Mouse (Mus musculus) common myeloid progenitor, adult 5-6 weeks (primary cell): ENCODE data around the gene Slc45a3. TPM values are rescaled to one million over a fixed set of nuclear protein-coding genes. Genes with fewer than 3 reads are reported as not detected.

Source experiments
- ATAC-seq: replicated peaks from 2 replicates; pipeline ENCODE4 v1.8.0; 2016; ENCODE audit warnings: low read depth, mild to moderate bottlenecking, moderate TSS enrichment, inconsistent platforms; ENCODE audit not compliant: poor library complexity, severe bottlenecking
- total RNA-seq: library from RNA; stranded (forward); fragments of 200-1000, 187-1606 nt; gene quantifications from 2 replicates; pipeline ENCODE4 v1.2.3, GENCODE M21; 2017

Slc45a3 gene
- total RNA-seq, result 9.8 and 10.6 TPM in 2 replicates

GRCm38 (mm10) chr1:131962606-131963084 lies at the start of gene Slc45a3:
TSS of gene Slc45a3 (plus strand) at chr1:131962967.
- peak; percentile 24 for ATAC-seq

DNA sequence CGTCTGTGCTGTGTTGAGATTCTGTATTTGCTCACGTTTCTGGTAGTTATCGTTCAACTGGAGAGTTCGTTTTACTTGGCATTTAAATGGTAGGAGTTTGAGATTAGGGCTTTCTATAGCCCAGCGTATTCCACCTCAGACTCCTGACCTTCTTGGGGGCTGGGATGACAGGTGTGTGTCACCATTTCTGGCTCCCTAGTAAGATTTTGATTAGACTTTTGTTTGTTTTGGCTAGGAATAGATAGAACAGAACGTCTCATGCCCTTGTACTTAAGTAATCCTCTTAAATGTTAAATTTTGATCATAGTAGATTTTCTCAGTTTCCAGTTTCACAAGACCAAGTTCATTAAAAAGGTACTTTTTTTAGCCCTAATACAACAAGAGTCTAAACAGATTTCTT lies 45.1 kb upstream of the Slc45a3 start:
- ATAC-seq, result no peak

- no peak for ATAC-seq
Measured at GRCm38 (mm10) chr1:131919052-131919451, 43.7 kb upstream of the Slc45a3 start.

DNA sequence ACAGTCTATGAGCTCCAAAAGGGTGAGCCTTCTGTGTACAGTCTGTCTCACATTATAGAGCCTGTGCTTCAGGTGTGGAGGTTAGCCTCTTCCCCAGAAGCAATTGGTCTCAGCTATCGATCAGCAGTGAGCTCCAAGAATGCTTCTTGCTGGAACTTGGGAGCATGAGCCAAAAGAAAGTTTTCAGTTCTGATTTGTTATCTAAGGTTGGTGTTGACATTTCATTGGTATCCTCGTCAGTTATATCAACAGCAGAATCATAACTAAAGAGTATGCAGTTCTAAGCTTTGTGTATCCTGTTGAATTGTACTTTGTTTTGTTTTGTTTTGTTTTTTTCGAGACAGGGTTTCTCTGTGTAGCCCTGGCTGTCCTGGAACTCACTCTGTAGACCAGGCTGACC lies 40.7 kb upstream of the Slc45a3 start:
- ATAC-seq, result no peak

DNA sequence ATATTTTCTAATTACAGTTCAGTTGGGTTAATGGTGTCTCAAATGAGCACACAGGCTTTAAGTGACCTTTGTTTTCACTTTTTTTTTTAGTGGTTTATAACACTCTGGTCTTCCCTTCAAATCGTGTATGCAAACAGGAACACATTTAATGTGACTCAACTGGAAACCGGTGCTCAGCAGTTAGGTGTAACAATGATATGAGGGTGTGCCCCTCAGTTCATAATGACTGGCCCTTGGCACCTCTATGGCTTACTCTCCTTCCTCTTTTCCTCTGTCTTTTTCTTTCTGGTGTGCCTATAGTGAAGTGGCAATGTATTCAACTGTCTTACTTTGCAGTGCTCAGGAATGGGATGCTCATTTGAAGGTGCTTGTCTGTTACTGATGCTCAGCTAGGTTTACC lies 29.3 kb upstream of the Slc45a3 start:
- ATAC-seq, result no peak

- ATAC-seq, result peak; percentile 84
Measured at GRCm38 (mm10) chr1:131937659-131938305, 25.0 kb upstream of the Slc45a3 start.

GRCm38 (mm10) chr1:131938811-131939210 lies 24.0 kb upstream of the Slc45a3 start:
- ATAC-seq, result no peak

GRCm38 (mm10) chr1:131940711-131941244 lies 22.0 kb upstream of the Slc45a3 start:
- no peak for ATAC-seq

GRCm38 (mm10) chr1:131941501-131941900 lies 21.3 kb upstream of the Slc45a3 start:
- no peak for ATAC-seq

- peak; percentile 74 for ATAC-seq
Measured at GRCm38 (mm10) chr1:131942621-131943590, 19.9 kb upstream of the Slc45a3 start.

DNA sequence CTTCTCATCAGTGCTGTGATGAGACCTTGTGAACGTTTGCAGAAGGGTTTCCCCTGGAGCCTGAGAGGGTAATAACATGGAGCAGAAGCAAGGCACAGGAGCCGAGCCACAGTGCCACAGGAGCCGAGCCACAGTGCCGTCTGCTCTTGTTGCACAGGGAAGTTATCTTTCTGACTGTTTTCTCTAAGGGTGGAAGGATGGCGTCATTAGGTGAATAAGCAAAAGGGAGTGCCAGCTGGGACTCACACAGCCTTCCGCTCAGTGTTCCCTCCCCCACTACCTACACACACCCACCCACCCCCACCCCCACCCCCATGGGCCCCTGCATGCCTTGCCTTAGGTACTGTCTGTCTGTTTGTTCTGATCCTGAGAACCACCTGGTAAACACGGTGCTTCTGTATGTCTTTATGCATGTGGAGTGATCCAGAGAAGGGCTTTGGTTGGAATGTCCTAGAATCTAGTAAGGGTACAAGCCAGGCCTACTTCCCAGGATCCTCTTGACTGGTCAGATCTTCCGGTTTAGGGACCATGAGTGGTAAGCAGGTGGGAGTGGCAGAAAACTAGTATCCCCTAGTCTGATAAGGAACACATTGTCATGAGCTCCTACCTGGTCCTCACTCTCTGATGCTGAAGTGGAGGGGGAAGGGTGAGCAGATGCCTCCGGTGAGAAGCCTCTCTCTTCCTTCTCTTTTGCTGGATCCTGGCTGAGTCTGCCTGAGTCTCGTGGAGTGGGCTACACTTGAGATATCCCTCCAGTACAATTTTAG lies 16.9 kb upstream of the Slc45a3 start:
- ATAC-seq, result no peak

GRCm38 (mm10) chr1:131946462-131947215 lies 16.1 kb upstream of the Slc45a3 start:
- ATAC-seq, result no peak

DNA sequence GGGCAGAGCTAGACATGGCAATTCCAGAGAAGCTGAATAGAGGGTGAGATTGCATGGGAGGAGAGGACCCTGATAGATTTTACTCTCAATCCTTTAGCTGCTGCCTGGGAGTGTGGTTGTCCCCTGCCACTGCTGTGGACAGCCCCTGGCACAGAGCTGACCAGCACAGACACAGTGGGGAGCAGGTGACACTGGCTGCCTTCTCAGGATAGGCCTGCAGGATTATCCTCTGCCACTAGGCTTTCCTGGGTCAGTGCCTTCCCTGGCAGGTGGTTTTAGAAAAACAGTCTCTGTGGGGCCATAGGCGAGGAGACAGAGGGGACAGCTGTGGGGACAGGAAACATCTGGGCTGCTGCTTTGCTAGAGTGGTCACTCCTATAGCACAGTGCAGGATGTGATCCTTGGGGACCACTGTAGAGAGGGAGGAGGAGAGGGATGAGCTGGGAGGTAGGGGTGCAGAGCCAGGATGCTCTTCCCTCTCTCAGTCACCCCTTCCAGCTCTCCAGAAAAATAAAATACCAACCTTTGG lies 14.7 kb upstream of the Slc45a3 start:
- ATAC-seq, result peak; percentile 37; the same call in 1 of the 2 replicates

DNA sequence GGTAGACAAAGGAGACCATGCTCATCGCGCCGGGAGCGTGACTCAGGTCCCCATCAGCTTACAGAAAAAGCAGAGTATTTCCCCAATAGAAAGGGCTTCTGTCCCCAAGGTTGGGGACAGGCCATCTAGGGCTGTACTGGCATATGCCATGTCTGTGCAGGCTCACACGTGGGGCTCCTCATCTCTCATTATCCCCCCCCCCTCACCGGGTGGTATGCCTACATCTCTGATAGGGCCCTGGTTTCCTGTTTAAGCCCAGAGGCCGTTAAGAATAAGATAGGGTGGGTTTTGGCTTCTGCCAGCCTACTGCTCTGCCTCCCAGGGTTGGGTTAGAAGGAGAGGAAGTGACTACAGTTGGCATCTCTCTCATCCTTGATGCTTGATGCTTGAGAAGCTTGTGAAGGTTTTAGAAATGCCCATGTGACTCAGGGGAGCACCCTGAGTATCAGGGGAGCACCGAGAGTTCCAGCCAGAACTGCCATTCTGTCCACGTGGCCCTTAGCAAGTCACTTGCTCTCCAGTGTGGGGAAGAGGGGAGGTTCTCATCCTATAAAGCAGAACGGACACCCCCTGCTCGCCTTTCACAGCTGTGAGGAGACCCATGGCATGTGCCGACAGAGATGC lies 8.4 kb upstream of the Slc45a3 start:
- ATAC-seq, result peak; percentile 81

GRCm38 (mm10) chr1:131955131-131955757 lies 7.5 kb upstream of the Slc45a3 start:
- no peak for ATAC-seq

DNA sequence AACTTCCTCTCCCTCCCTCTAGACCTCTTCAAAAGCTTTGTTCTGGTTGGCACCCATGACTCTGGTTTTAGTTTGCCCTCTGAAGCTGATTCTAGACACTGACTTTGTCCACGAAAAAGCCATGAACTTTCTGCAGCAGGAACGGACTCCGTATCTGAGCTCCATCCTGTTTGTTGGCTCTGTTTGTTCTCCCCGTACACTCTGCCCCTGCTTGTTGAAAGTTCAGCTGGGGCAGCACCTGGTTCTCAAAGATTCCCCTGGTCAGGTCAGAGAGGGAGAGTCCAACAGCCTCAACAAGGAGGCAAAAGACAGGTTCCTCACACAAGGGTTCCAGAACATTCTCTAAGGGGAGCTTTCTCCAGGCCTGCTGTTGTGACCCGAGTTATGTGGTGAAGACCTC lies 5.4 kb upstream of the Slc45a3 start:
- no peak for ATAC-seq

DNA sequence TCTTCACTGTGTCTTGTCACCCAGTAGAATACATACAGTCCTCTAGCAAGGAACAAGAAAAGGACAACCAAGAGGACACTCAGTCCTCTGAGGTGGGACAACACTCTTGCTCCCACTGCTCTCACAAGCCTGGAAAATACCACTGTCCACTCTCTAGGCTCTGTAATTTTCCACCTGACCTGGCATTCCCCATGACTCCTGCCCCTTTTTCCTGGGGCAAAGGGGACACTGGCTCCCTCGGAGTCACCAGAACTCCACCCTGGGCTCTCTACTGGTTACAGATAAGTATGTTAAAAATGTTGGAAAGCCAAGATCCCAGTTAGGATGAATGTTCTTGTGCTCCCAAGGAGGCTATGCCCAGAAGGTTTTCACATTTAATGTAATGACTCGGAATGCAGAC lies 1.8 kb upstream of the Slc45a3 start:
- ATAC-seq, result no peak
